Mouse (Mus musculus): ENCODE results near the gene Taar7e. TPM values are rescaled to one million over a fixed set of nuclear protein-coding genes. Genes with fewer than 3 reads are reported as not detected.
"Not testable (repeated sequence)": the region's sequence is repeated elsewhere in the genome, so short reads cannot be mapped to it uniquely, and the experiment has no call there.

The Taar7e gene
- polyA plus RNA-seq, 1 experiment from 2014 or later = not detected

DNA sequence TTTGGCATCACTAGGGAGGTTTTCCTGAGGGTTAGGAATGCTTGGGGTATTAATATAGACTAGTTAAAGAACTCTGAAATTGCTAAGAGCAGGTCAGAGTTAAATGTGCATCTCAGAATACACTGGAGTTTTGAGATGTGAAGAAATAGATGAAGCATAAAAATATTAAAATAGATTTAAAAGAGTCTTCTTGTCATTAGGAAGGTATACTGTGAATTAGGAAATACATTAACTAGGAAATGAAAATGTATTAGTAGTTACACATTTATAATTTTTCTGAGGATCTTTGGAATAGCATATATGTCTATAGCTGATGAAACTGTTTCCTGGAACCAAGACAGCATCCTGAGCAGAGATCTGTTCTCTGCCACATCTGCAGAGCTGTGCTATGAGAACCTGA, 11.8 kb downstream of the Taar7e start, which contains the start of gene Taar7f:
TSS of gene Taar7f (plus strand) at position 301 of the 400 bp plus-strand sequence.
- Histone ChIP-seq H3K4me3 (ENCODE audit: low read depth, low read length) (no peak within 1 kb of the TSS), H3K9me3 (ENCODE audit: control insufficient read depth, low read length) (no peaks in the 10 kb centered on the region), H3K4me1 (ENCODE audit: control insufficient read depth, insufficient read depth, low read length) (no peaks in the 10 kb centered on the region), H3K9ac (ENCODE audit: low read length) (no peak within 1 kb of the TSS), H3K27ac (ENCODE audit: low read depth, low read length) (no peak within 1 kb of the TSS), H3K4me2 (ENCODE audit: low read depth) (no peak within 1 kb of the TSS), H3K36me3 (ENCODE audit: control insufficient read depth, insufficient read depth, low read length) (no peaks in the 10 kb centered on the region), H3K27me3 (ENCODE audit: control insufficient read depth, insufficient read depth, low read length) (no peaks in the 10 kb centered on the region)
- ATAC-seq (ENCODE audit: insufficient read depth, low FRiP score, low TSS enrichment) (no peak), DNase-seq (ENCODE audit: low spot score) (no peak)

DNA sequence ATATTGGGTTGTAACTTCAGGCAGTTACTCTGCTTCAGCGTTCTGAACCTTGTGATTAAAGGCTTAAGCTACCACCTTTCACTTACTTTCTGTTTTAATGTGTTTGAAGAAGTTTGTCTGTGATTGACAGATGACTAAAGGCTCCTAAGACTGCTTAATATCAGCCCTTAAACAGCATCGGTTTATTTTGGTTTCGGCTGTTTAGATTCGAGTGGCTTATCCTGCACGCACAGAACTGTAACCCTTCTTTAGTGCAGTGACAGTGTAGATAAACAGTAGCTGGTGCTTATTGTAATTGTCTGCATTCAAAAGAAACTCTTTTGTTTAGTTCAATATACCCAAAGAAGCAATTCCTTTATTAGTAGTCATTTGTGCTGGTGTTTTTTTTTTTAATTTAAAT, 14.6 kb downstream of the Taar7e start:
- WGBS = 89% methylated on average over 5 of the region's 5 CpGs
- no peak overlapping the region for H3K27ac ChIP-seq (ENCODE audit: low read depth, low read length)
- no peak for ATAC-seq (ENCODE audit: insufficient read depth, low FRiP score, low TSS enrichment)
- no peak for DNase-seq (ENCODE audit: low spot score)
- no peaks in the 10 kb centered on the region for H3K27me3 ChIP-seq (ENCODE audit: control insufficient read depth, insufficient read depth, low read length)
- H3K4me2 ChIP-seq (ENCODE audit: low read depth) = no peak overlapping the region
- no peaks in the 10 kb centered on the region for H3K36me3 ChIP-seq (ENCODE audit: control insufficient read depth, insufficient read depth, low read length)
- H3K9ac ChIP-seq (ENCODE audit: low read length) = no peak overlapping the region
- H3K9me3 ChIP-seq (ENCODE audit: control insufficient read depth, low read length) = no peaks in the 10 kb centered on the region
- no peaks in the 10 kb centered on the region for H3K4me1 ChIP-seq (ENCODE audit: control insufficient read depth, insufficient read depth, low read length)
- H3K4me3 ChIP-seq (ENCODE audit: low read depth, low read length) = no peak overlapping the region

DNA sequence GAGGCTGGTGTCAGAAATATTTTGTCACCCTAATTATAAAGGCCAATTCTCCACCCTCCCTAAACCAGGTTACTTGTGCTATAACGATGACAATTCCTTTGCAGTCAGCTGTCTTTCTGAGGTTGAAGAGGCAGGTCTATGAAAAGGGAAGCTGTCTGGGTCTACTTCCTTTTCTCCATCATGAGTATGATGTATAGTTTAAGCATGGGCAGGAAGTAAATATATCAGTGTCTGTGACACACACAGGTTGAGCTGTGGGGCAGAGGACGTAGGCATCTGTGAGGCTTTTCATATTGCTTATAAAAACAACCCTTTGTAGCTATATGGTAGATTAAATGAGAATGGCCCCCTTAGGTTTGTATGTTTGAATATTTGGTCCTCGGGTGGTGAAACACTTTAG, 21.6 kb downstream of the Taar7e start:
- Histone ChIP-seq H3K4me3 (ENCODE audit: low read depth, low read length) (no peak overlapping the region), H3K36me3 (ENCODE audit: control insufficient read depth, insufficient read depth, low read length) (no peaks in the 10 kb centered on the region), H3K4me2 (ENCODE audit: low read depth) (no peak overlapping the region), H3K4me1 (ENCODE audit: control insufficient read depth, insufficient read depth, low read length) (no peaks in the 10 kb centered on the region), H3K27me3 (ENCODE audit: control insufficient read depth, insufficient read depth, low read length) (no peaks in the 10 kb centered on the region), H3K9ac (ENCODE audit: low read length) (no peak overlapping the region), H3K27ac (ENCODE audit: low read depth, low read length) (no peak overlapping the region), H3K9me3 (ENCODE audit: control insufficient read depth, low read length) (no peaks in the 10 kb centered on the region)
- DNase-seq (ENCODE audit: low spot score) = no peak
- WGBS = 89% methylated on average over 3 of the region's 3 CpGs
- ATAC-seq (ENCODE audit: insufficient read depth, low FRiP score, low TSS enrichment) = no peak

DNA sequence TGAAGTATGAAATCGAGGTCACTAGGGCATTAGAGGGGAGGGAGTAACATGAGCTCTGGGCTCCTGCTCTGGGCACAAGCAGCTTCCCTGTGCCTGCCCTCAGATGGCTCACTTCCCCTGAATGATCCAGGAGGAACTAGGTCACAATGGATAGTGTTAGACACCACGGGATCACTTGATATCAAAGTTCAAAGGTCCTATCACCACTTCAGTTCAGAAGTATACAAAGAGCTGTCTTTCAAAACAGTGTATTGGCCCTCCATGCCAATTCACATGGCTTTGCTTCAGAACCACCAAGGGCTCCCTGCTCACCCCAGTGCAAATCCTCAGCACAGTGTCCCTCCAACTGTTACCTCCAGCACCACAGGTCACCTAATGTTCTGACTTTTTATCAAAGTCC, 37.3 kb downstream of the Taar7e start:
- not testable (repeated sequence) for ATAC-seq (ENCODE audit: insufficient read depth, low FRiP score, low TSS enrichment); H3K36me3 ChIP-seq (ENCODE audit: control insufficient read depth, insufficient read depth, low read length); H3K9ac ChIP-seq (ENCODE audit: low read length); H3K4me2 ChIP-seq (ENCODE audit: low read depth); H3K27ac ChIP-seq (ENCODE audit: low read depth, low read length); H3K9me3 ChIP-seq (ENCODE audit: control insufficient read depth, low read length); DNase-seq (ENCODE audit: low spot score); H3K4me3 ChIP-seq (ENCODE audit: low read depth, low read length); H3K4me1 ChIP-seq (ENCODE audit: control insufficient read depth, insufficient read depth, low read length); H3K27me3 ChIP-seq (ENCODE audit: control insufficient read depth, insufficient read depth, low read length)
- 54% methylated on average over 2 of the region's 2 CpGs for WGBS

DNA sequence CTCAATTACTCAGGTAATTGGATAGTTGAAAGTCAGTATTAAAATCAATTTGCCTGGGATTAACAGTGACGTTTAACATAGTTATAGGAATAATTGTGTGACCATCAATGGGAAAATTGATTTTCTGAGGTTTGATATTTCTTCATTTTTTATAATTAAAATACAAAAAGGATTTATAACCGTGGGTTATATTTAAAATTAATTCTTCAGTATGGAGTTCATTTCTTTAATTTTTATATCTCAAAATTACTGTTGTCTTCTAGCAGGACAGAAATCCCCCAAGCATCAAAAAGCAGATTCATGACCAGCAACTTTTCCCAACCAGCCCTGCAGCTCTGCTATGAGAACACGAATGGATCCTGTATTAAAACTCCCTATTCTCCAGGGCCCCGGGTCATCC, 38.8 kb downstream of the Taar7e start, which contains the start of gene Taar8a:
TSS of gene Taar8a (plus strand) at position 301 of the 400 bp plus-strand sequence.
- H3K9me3 ChIP-seq (ENCODE audit: control insufficient read depth, low read length); H3K36me3 ChIP-seq (ENCODE audit: control insufficient read depth, insufficient read depth, low read length); H3K4me3 ChIP-seq (ENCODE audit: low read depth, low read length); H3K4me1 ChIP-seq (ENCODE audit: control insufficient read depth, insufficient read depth, low read length); H3K27me3 ChIP-seq (ENCODE audit: control insufficient read depth, insufficient read depth, low read length); DNase-seq (ENCODE audit: low spot score); ATAC-seq (ENCODE audit: insufficient read depth, low FRiP score, low TSS enrichment); H3K4me2 ChIP-seq (ENCODE audit: low read depth); H3K27ac ChIP-seq (ENCODE audit: low read depth, low read length); H3K9ac ChIP-seq (ENCODE audit: low read length): not testable (repeated sequence)
- WGBS = 87% methylated on average over 2 of the region's 4 CpGs

DNA sequence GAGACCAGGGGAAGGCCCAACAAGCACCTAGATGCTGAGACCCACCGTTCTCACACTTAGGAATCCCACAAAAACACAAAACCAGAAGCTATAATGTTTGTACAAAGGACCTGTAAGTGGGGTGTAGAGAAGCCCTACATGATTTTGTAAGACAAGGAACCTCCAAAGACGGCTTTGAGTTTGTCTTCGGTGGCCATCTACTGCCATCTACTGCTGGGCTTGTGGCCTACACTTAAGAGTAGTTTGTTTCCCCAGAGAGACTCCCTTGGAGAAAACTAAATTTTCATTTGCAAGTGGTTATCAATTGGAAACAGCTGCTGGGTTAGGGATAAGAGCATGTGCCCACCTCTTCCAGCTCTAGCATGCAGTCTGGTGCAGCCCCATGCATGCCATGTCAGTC, 42.8 kb downstream of the Taar7e start:
- H3K9ac ChIP-seq (ENCODE audit: low read length) = no peak overlapping the region
- H3K9me3 ChIP-seq (ENCODE audit: control insufficient read depth, low read length) = no peaks in the 10 kb centered on the region
- WGBS = 51% methylated on average over 3 of the region's 3 CpGs
- no peak overlapping the region for H3K4me2 ChIP-seq (ENCODE audit: low read depth)
- ATAC-seq (ENCODE audit: insufficient read depth, low FRiP score, low TSS enrichment) (no peak), DNase-seq (ENCODE audit: low spot score) (peak; percentile 40)
- no peaks in the 10 kb centered on the region for H3K27me3 ChIP-seq (ENCODE audit: control insufficient read depth, insufficient read depth, low read length)
- H3K36me3 ChIP-seq (ENCODE audit: control insufficient read depth, insufficient read depth, low read length) = no peaks in the 10 kb centered on the region
- H3K4me1 ChIP-seq (ENCODE audit: control insufficient read depth, insufficient read depth, low read length) = no peaks in the 10 kb centered on the region
- no peak overlapping the region for H3K4me3 ChIP-seq (ENCODE audit: low read depth, low read length)
- no peak overlapping the region for H3K27ac ChIP-seq (ENCODE audit: low read depth, low read length)

DNA sequence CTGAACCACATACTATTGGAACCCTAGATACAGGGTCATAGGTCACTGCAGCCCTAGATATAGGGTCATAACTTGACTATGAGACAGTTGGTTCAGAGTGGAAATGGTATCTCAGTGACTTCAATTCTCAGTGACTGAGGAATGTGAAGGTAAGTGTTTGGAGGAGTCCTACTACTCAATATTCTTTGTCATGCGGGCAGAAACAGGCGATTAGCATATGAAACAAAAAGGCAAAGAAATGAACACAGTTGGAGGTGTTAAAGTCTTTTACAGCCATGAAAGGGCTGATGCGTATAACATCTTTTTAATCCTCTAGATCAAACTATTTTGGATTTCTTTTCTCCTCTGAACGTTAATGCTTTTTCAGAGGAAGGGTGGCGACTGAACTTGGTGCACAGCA, 48.5 kb downstream of the Taar7e start:
- no peaks in the 10 kb centered on the region for H3K36me3 ChIP-seq (ENCODE audit: control insufficient read depth, insufficient read depth, low read length)
- ATAC-seq (ENCODE audit: insufficient read depth, low FRiP score, low TSS enrichment) (no peak), DNase-seq (ENCODE audit: low spot score) (no peak)
- WGBS = 72% methylated on average over 5 of the region's 5 CpGs
- no peaks in the 10 kb centered on the region for H3K9me3 ChIP-seq (ENCODE audit: control insufficient read depth, low read length)
- no peak overlapping the region for H3K9ac ChIP-seq (ENCODE audit: low read length)
- H3K4me1 ChIP-seq (ENCODE audit: control insufficient read depth, insufficient read depth, low read length) = no peaks in the 10 kb centered on the region
- H3K27ac ChIP-seq (ENCODE audit: low read depth, low read length) = no peak overlapping the region
- H3K4me3 ChIP-seq (ENCODE audit: low read depth, low read length) = no peak overlapping the region
- H3K4me2 ChIP-seq (ENCODE audit: low read depth) = no peak overlapping the region
- H3K27me3 ChIP-seq (ENCODE audit: control insufficient read depth, insufficient read depth, low read length) = no peaks in the 10 kb centered on the region

DNA sequence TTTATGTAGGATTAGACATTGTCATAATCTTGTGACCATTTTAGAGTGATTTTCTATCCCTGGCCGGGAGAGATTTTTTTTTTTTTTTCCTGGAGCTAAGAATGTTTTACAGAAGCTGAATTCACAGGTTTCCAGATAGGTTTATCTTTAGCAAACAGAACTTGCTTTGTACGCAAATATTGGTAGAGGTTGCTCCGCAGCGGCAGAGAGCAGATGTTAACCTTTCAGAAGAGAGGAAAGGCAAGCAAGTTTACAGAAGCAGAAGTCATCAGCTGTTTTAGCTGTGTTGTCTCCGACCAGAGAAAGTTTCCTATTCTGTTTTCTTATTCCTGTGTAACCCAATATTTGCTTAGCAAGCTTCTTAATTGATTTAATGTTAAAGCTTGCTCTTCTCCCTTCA, 49.1 kb downstream of the Taar7e start:
- H3K9ac ChIP-seq (ENCODE audit: low read length) = no peak overlapping the region
- WGBS = 81% methylated on average over 5 of the region's 5 CpGs
- H3K4me1 ChIP-seq (ENCODE audit: control insufficient read depth, insufficient read depth, low read length) = no peaks in the 10 kb centered on the region
- no peak for DNase-seq (ENCODE audit: low spot score)
- H3K36me3 ChIP-seq (ENCODE audit: control insufficient read depth, insufficient read depth, low read length) = no peaks in the 10 kb centered on the region
- ATAC-seq (ENCODE audit: insufficient read depth, low FRiP score, low TSS enrichment) = no peak
- no peaks in the 10 kb centered on the region for H3K27me3 ChIP-seq (ENCODE audit: control insufficient read depth, insufficient read depth, low read length)
- no peak overlapping the region for H3K4me3 ChIP-seq (ENCODE audit: low read depth, low read length)
- H3K4me2 ChIP-seq (ENCODE audit: low read depth) = no peak overlapping the region
- H3K27ac ChIP-seq (ENCODE audit: low read depth, low read length) = no peak overlapping the region
- H3K9me3 ChIP-seq (ENCODE audit: control insufficient read depth, low read length) = no peaks in the 10 kb centered on the region

DNA sequence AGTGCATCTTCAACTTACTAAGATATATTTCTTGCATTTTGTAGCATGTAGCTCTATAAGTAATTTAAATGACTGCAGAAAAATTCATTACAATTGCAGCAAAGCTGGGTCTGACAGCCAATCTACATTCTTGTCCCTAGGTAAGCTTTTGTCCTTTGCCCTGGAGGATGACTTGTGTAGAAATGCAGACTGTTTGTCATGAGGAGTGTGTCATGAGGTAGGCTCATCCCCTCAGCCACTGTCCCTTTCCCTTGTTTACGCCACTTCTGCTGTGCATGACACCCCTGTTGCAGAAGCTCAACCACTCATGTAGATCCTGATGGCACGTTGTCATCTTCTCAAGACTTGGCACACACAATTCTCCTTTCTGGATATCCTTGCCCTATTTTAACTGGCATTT, 49.8 kb downstream of the Taar7e start:
- no peak for DNase-seq (ENCODE audit: low spot score)
- no peak for ATAC-seq (ENCODE audit: insufficient read depth, low FRiP score, low TSS enrichment)
- H3K36me3 ChIP-seq (ENCODE audit: control insufficient read depth, insufficient read depth, low read length) = no peaks in the 10 kb centered on the region
- no peaks in the 10 kb centered on the region for H3K4me1 ChIP-seq (ENCODE audit: control insufficient read depth, insufficient read depth, low read length)
- no peaks in the 10 kb centered on the region for H3K27me3 ChIP-seq (ENCODE audit: control insufficient read depth, insufficient read depth, low read length)
- no peak overlapping the region for H3K9ac ChIP-seq (ENCODE audit: low read length)
- H3K27ac ChIP-seq (ENCODE audit: low read depth, low read length) = no peak overlapping the region
- WGBS = 92% methylated on average over 2 of the region's 2 CpGs
- H3K9me3 ChIP-seq (ENCODE audit: control insufficient read depth, low read length) = no peaks in the 10 kb centered on the region
- H3K4me2 ChIP-seq (ENCODE audit: low read depth) = no peak overlapping the region
- H3K4me3 ChIP-seq (ENCODE audit: low read depth, low read length) = no peak overlapping the region
